Mouse (Mus musculus) midbrain, embryonic 16.5 days (tissue): ENCODE data around the gene Usp12. TPM values are rescaled to one million over a fixed set of nuclear protein-coding genes. Genes with fewer than 3 reads are reported as not detected.

ENCODE experiments used
- ATAC-seq: fragments of 200-750 bp; cut with Nextera tagmentation; 2 replicates; pipeline ENCODE4 v1.8.0; 2017; ENCODE audit warnings: moderate TSS enrichment
- H3K27ac ChIP-seq: fragments of 300-500 bp; sonication (generic); 2 replicates; pipeline ENCODE4 v1.5.1; 2014; ENCODE audit warnings: mild to moderate bottlenecking, low read length, mixed read lengths
- H3K27me3 ChIP-seq: fragments of 300-500 bp; sonication (generic); 2 replicates; pipeline ENCODE4 v1.6.1; 2014; ENCODE audit warnings: low read depth, low read length, mixed read lengths; ENCODE audit not compliant: control insufficient read depth, insufficient read depth
- H3K36me3 ChIP-seq: fragments of 300-500 bp; sonication (generic); 2 replicates; pipeline ENCODE4 v1.6.1; 2014; ENCODE audit warnings: mild to moderate bottlenecking, low read length, moderate library complexity, mixed read lengths; ENCODE audit not compliant: control insufficient read depth, insufficient read depth
- H3K4me1 ChIP-seq: fragments of 300-500 bp; sonication (generic); 2 replicates; pipeline ENCODE4 v1.6.1; 2014; ENCODE audit warnings: mild to moderate bottlenecking, low read length, mixed read lengths; ENCODE audit not compliant: control insufficient read depth, insufficient read depth
- H3K4me2 ChIP-seq: fragments of 300-500 bp; sonication (generic); 2 replicates; pipeline ENCODE4 v1.6.1; 2014; ENCODE audit warnings: mild to moderate bottlenecking, low read length, mixed read lengths
- H3K4me3 ChIP-seq: fragments of 300-500 bp; sonication (generic); 2 replicates; pipeline ENCODE4 v1.5.1; 2014; ENCODE audit warnings: low read depth, mild to moderate bottlenecking, low read length, moderate library complexity, mixed read lengths
- H3K9ac ChIP-seq: fragments of 300-500 bp; sonication (generic); 2 replicates; pipeline ENCODE4 v1.6.1; 2014; ENCODE audit warnings: low read depth, low read length, mixed read lengths
- H3K9me3 ChIP-seq: fragments of 300-500 bp; sonication (generic); replicated peaks from 2 replicates; pipeline ENCODE4 v1.6.1; 2014; ENCODE audit warnings: mild to moderate bottlenecking, low read length, mixed read lengths; ENCODE audit not compliant: control insufficient read depth, poor library complexity, severe bottlenecking
- WGBS: fragments of 180-500 bp; shearing (Covaris S2); extraction: QIAGEN DNeasy Blood & Tissue Kit; methylation state at CpG from one replicate; pipeline ENCODE4 v1.1.7; 2014; 5-methylcytosine and 5-hydroxymethylcytosine counted together
- polyA plus RNA-seq: library from polyadenylated mRNA; unstranded; fragments of >200 nt; fragmentation: Nextera tagmentation; extraction: Ambion mirVana; gene quantifications from 2 replicates; pipeline ENCODE4 v1.2.1, GENCODE M21; 2015

Gene Usp12
- polyA plus RNA-seq, 1 experiment from 2014 or later = 14.5 TPM

DNA sequence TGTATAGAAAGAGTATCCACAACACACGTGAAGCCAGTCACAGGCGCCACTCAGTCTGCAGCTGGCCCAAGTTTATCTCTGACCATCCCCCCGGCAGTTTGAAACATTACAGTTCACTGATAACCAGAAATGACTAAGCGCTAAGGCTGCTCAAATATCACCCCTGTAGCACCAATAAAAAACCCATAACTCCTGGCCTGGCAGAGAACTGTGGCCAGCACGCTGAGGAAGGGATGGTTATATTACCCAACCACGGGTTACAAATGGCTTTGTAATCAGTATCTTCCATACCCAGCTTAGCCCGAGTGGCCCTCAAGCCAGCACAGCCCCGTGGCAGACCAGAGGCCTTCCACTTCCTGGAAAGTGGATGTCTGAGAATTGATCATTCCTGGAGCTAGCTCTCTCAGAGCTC, 91.1 kb downstream of the Usp12 start:
- Histone ChIP-seq H3K4me1 (no peaks in the 10 kb centered on the region), H3K4me2 (no peak overlapping the region), H3K9me3 (no peaks in the 10 kb centered on the region), H3K27me3 (no peaks in the 10 kb centered on the region), H3K27ac (no peak overlapping the region), H3K4me3 (no peak overlapping the region), H3K9ac (no peak overlapping the region), H3K36me3 (no peaks in the 10 kb centered on the region)
- ATAC-seq = no peak
- WGBS = 90% methylated on average over 8 of the region's 8 CpGs

DNA sequence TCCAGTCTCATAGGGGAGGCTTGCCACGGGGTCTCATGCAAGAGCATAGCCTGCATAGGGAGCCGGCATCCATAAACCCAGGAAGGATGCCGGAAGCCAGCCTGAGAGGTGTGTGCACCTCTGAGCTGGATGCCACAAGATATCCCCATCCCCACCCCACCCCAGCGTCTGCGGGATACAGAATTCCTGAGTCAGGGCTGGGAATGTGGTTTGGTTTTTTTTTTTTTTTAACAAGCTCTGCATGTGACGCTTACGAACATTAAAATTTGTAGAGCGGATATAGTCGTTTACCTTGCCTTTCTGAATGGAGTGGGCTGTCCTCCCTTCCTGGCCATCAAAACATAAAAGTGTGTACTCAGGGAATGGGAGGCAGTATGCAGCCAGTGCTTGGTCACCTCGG, 94.7 kb downstream of the Usp12 start:
- Histone ChIP-seq H3K27me3 (no peaks in the 10 kb centered on the region), H3K9me3 (no peaks in the 10 kb centered on the region), H3K4me3 (no peak overlapping the region), H3K27ac (no peak overlapping the region), H3K4me1 (no peaks in the 10 kb centered on the region), H3K36me3 (no peaks in the 10 kb centered on the region), H3K9ac (no peak overlapping the region), H3K4me2 (no peak overlapping the region)
- 89% methylated on average over 10 of the region's 10 CpGs for WGBS
- no peak for ATAC-seq

DNA sequence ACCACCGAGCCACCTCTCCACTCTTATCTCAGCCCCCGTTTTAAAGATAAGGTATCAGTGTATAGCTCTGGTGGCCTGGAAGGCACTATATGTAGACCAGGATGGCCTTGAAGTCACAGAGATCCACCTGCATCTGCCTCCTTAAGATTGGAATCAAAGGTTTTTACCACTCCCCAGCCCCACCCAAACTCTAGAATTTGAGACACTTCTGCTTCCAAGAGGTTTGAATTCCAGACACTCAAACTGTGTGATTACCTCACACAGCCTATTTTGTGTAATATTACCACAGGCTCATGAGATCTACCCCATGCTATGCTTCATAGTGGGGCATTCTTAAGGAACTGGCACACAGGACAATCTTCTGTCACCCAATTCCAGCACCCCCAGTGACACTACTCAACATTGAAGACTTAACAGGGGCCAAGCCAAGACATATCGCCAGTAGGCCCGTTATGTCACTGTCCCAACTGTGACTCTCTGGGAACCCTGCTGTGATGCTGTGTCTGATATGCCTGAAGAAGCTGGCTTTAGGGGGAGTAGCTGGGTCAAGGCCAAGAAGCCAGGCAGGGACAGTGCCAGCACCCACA, 95.3 kb downstream of the Usp12 start:
- Histone ChIP-seq H3K9me3 (no peaks in the 10 kb centered on the region), H3K36me3 (no peaks in the 10 kb centered on the region), H3K4me2 (no peak overlapping the region), H3K27ac (no peak overlapping the region), H3K4me1 (no peaks in the 10 kb centered on the region), H3K4me3 (no peak overlapping the region), H3K27me3 (no peaks in the 10 kb centered on the region), H3K9ac (no peak overlapping the region)
- WGBS = 89% methylated on average over 4 of the region's 4 CpGs
- no peak for ATAC-seq

DNA sequence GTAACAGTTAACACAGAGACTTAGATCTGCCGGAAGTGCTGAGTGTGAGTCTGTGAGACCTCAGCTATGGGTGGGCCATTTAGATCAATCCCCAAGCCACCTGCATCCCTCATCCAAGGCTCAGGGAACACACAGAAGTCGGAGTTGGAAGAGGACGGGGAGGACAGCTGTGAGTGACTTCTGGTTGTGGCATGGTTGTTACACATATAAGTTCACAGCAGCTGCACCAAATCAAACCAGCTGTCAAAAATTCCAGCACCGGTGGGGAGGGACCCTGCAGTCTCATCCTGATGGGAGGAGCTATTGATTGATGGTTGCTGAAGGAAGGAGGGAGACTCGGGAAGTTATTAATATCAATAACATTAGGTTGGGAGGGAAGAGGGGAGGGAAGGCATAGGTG, 99.3 kb downstream of the Usp12 start:
- Histone ChIP-seq H3K27ac (no peak overlapping the region), H3K9me3 (no peaks in the 10 kb centered on the region), H3K4me3 (no peak overlapping the region), H3K4me1 (peaks cover 3% of the 10 kb centered on the region; the same call in 1 of the 2 replicates), H3K9ac (no peak overlapping the region), H3K36me3 (no peaks in the 10 kb centered on the region), H3K27me3 (no peaks in the 10 kb centered on the region), H3K4me2 (no peak overlapping the region)
- 84% methylated on average over 5 of the region's 5 CpGs for WGBS
- no peak for ATAC-seq

DNA sequence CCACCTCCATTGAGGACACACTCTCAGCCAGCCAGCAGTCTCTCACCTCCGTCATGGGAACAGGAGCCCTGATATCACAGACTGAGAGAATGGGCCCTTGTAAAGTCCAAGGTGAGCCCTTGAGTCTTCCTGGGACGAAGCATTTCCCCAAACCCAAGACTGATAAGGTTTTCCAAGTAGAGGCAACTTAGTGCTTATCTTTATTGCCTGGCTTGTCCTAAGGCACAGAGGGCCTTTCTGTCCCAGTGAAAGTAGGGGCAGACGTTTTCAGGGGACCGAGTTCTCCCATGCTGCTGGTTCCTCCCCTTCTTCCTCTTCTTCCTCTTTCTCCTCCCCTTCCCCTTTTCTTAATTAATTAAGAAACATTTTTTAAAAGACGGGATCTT, 101.8 kb downstream of the Usp12 start:
- Histone ChIP-seq H3K9ac (no peak overlapping the region), H3K27ac (no peak overlapping the region), H3K27me3 (no peaks in the 10 kb centered on the region), H3K9me3 (no peaks in the 10 kb centered on the region), H3K4me3 (no peak overlapping the region), H3K36me3 (no peaks in the 10 kb centered on the region), H3K4me1 (peaks cover 3% of the 10 kb centered on the region; the same call in 1 of the 2 replicates), H3K4me2 (no peak overlapping the region)
- no peak for ATAC-seq
- 82% methylated on average over 5 of the region's 5 CpGs for WGBS

DNA sequence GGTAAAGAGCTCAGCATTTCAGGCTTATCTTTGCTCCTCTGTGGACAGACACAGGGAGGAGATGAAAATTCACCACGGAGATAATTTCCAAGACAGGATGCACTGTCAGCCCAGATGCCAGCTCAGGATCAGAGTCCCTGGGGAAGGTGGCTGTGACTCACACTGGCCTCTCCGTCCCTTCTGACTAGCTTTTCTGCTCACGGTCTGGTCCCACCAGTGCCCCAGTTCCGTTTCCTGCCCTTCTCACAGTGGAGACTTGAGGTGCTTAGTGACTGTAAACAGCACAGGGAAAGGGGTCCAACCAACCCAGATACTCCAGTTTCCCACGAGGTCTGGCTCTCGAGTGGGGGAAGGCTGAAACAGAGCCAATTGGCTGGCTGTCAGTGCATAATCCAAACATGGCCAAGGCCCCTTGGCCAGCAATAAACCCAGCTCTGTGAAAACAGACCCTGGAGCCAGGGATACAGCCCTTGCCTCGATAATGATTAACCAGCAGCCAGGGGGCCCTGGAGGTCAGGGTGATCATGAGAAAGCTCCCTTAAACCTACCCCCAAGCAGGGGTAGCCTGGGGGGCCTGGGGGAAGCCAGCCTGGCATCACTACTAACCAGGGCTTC, 102.3 kb downstream of the Usp12 start:
- H3K9ac ChIP-seq = no peak overlapping the region
- 49% methylated on average over 7 of the region's 7 CpGs for WGBS
- ATAC-seq = no peak
- H3K4me3 ChIP-seq = no peak overlapping the region
- H3K27ac ChIP-seq = no peak overlapping the region
- no peak overlapping the region for H3K4me2 ChIP-seq
- H3K36me3 ChIP-seq = no peaks in the 10 kb centered on the region
- peaks cover 3% of the 10 kb centered on the region; the same call in 1 of the 2 replicates for H3K4me1 ChIP-seq
- H3K27me3 ChIP-seq = no peaks in the 10 kb centered on the region
- no peaks in the 10 kb centered on the region for H3K9me3 ChIP-seq

DNA sequence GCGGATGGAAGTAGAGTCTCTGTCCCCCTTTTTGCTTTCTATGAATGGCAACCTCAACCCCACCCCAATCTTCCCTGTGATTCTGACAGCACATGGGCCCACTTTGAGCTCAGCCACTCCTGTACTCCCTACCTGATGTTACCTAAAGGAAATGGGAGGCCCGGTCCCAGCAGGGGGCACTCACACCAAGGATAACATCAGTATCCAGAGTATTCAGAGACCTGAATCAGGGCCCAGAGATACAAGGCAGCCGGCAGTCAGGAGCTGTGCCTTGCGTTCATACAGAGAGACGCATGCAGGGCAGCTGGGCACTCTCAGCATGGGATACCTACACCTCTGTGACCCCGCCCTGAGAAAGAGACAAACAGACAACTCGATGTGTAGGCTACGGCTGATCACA, 103.1 kb downstream of the Usp12 start:
- no peaks in the 10 kb centered on the region for H3K36me3 ChIP-seq
- H3K4me2 ChIP-seq = no peak overlapping the region
- H3K27ac ChIP-seq = no peak overlapping the region
- no peak overlapping the region for H3K9ac ChIP-seq
- H3K27me3 ChIP-seq = no peaks in the 10 kb centered on the region
- H3K4me3 ChIP-seq = no peak overlapping the region
- no peak for ATAC-seq
- H3K9me3 ChIP-seq = no peaks in the 10 kb centered on the region
- 76% methylated on average over 8 of the region's 8 CpGs for WGBS
- peaks cover 3% of the 10 kb centered on the region; the same call in 1 of the 2 replicates for H3K4me1 ChIP-seq

DNA sequence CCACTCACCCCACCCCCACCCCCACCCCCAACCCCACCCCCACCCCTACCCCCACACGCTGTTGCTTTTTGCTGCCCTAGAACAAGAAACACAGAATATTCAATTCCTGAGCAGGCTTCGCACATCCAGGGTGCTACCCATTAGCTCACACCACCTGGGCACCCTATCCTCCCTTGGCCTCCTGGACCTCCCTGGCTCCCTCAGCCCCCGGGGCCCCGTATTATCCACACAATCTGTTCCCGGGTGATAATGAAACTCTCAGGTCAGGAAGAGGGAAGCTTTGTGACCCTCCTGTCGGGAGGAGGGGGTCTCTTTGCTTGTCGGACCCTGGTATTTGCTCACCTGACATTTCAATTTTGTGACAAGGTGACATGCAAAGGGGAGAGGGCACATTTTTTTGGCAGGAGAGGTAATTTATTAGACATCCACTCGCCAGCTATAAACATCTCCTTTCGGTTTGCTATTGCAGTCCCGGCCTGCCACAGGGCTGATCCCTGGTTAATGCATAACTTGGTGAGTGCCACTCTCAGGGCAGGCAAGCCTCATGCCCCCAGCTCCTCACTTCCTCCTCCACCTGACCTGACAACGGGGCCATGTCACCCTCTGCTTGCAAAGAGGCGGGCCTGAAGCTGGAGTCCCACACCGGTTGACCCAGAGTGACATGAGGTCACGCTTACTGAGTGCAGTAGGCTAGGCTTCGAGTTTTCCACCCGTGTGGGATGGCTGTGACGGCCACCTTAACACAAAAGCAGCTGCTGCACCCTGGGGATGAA, 107.1 kb downstream of the Usp12 start:
- no peak for ATAC-seq
- peaks cover 3% of the 10 kb centered on the region; the same call in 1 of the 2 replicates for H3K4me1 ChIP-seq
- no peak overlapping the region for H3K9ac ChIP-seq
- H3K27ac ChIP-seq = no peak overlapping the region
- H3K27me3 ChIP-seq = peaks cover 6% of the 10 kb centered on the region; the same call in 1 of the 2 replicates
- 56% methylated on average over 17 of the region's 17 CpGs for WGBS
- H3K9me3 ChIP-seq = no peaks in the 10 kb centered on the region
- no peak overlapping the region for H3K4me3 ChIP-seq
- no peaks in the 10 kb centered on the region for H3K36me3 ChIP-seq
- no peak overlapping the region for H3K4me2 ChIP-seq

DNA sequence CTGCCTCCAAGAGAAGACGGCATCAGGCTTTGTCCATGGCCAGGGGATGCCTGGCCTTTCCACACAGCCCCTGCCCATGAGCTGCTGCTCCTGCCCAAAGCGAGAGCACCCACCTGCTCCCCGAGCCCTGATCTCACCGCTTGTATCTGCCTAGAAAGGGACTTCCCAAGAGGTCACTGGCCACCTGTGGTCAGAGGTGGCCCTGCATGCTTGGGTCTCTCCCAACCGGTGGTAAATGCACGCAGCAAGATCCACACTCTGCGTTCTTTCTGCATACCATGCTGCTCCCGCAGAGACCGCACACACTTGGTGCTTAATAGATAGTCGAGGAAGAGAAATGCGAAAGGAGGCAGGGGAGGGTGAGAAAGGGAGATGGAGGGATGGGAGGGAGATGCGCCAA, 107.9 kb downstream of the Usp12 start:
- no peak for ATAC-seq
- H3K27me3 ChIP-seq = peaks cover 6% of the 10 kb centered on the region; the same call in 1 of the 2 replicates
- H3K4me1 ChIP-seq = no peaks in the 10 kb centered on the region; the same call in 1 of the 2 replicates
- no peaks in the 10 kb centered on the region for H3K36me3 ChIP-seq
- 81% methylated on average over 12 of the region's 12 CpGs for WGBS
- no peaks in the 10 kb centered on the region for H3K9me3 ChIP-seq
- no peak overlapping the region for H3K4me2 ChIP-seq
- H3K9ac ChIP-seq = no peak overlapping the region
- H3K4me3 ChIP-seq = no peak overlapping the region
- H3K27ac ChIP-seq = no peak overlapping the region
